Mouse (Mus musculus) CH12.LX (cell line): ENCODE measurements at regions not wholly inside any gene's neighbourhood (a gene's known extent, or its start where the extent isn't known, plus 50 kb on each side); places are given as distances from the start of the nearest gene placed in this dataset.

ENCODE experiments used
- DNase-seq: peaks from one replicate; pipeline ENCODE4 v3.0.0-alpha.2; 2013; ENCODE audit errors: extremely low read depth
- H3K27ac ChIP-seq: 2 replicates; pipeline ENCODE4 v1.5.1; 2012; ENCODE audit warnings: low read depth, mild to moderate bottlenecking, control low read depth, moderate library complexity; ENCODE audit not compliant: insufficient read depth
- H3K27me3 ChIP-seq: replicated peaks from 2 replicates; pipeline ENCODE3; 2012; ENCODE audit warnings: inconsistent platforms
- H3K36me3 ChIP-seq, 2 experiments: replicated peaks in 1 of 2; 2 replicates each; pipeline versions ENCODE3 to v1.6.1; 2012; ENCODE audit warnings: inconsistent platforms in 1 of 2, low read length in 1 of 2, mild to moderate bottlenecking in 1 of 2, mixed read lengths in 1 of 2, moderate library complexity in 1 of 2; ENCODE audit not compliant: control insufficient read depth in 1 of 2, insufficient read depth in 1 of 2
- H3K4me1 ChIP-seq, 2 experiments: 2 replicates each; pipeline ENCODE4 v1.6.1; 2012; ENCODE audit warnings: inconsistent platforms in 1 of 2, moderate library complexity in 1 of 2; ENCODE audit not compliant: insufficient read depth in 2 of 2, control insufficient read depth in 1 of 2
- H3K4me2 ChIP-seq: 2 replicates; pipeline ENCODE4 v1.6.1; 2012; ENCODE audit warnings: low read depth, mild to moderate bottlenecking, control low read depth; ENCODE audit not compliant: poor library complexity, insufficient read depth, severe bottlenecking
- H3K4me3 ChIP-seq, 3 experiments: fragments of 150-350 bp in 1 of 3; sonication (generic) in 1 of 3; replicated peaks in 1 of 3; 2 replicates each; pipeline versions ENCODE3 to v1.5.1; 2011 to 2012; ENCODE audit warnings: low read depth in 2 of 3, low read length in 2 of 3, mild to moderate bottlenecking in 2 of 3, moderate library complexity in 2 of 3, control low read depth in 1 of 3, improper control_type of control experiment in 1 of 3, inconsistent platforms in 1 of 3, mixed read lengths in 1 of 3; ENCODE audit not compliant: poor library complexity in 1 of 3
- H3K79me2 ChIP-seq: replicated peaks from 2 replicates; pipeline ENCODE4 v1.6.1; 2012; ENCODE audit warnings: mild to moderate bottlenecking, moderate library complexity; ENCODE audit not compliant: control insufficient read depth, poor library complexity, insufficient read depth, severe bottlenecking; ENCODE audit errors: extremely low read depth
- H3K9ac ChIP-seq: 2 replicates; pipeline ENCODE4 v1.6.1; 2012; ENCODE audit warnings: low read depth, mild to moderate bottlenecking, control low read depth, moderate library complexity; ENCODE audit not compliant: insufficient read depth
- H3K9me3 ChIP-seq: replicated peaks from 2 replicates; pipeline ENCODE3; 2012; ENCODE audit warnings: low read length, inconsistent platforms, mixed read lengths
- BHLHE40 ChIP-seq: IDR thresholded peaks from 2 replicates; pipeline ENCODE4 v1.6.1; 2011; ENCODE audit warnings: mild to moderate bottlenecking, low read depth, low read length, improper control_type of control experiment
- CHD2 ChIP-seq: IDR thresholded peaks from 2 replicates; pipeline ENCODE4 v1.6.1; 2011; ENCODE audit warnings: low read length, improper control_type of control experiment
- CTCF ChIP-seq, 2 experiments: IDR thresholded peaks in 1 of 2; conservative IDR thresholded peaks in 1 of 2; 2 replicates each; pipeline ENCODE4 v1.5.1; 2011 to 2012; ENCODE audit warnings: low read depth in 2 of 2, low read length in 2 of 2, improper control_type of control experiment in 1 of 2, inconsistent platforms in 1 of 2, mild to moderate bottlenecking in 1 of 2, moderate library complexity in 1 of 2
- E2F4 ChIP-seq: IDR thresholded peaks from 2 replicates; pipeline ENCODE4 v1.6.1; 2011; ENCODE audit warnings: low read depth, low read length, improper control_type of control experiment; ENCODE audit not compliant: insufficient replicate concordance
- ETS1 ChIP-seq: conservative IDR thresholded peaks from 2 replicates; pipeline ENCODE4 v1.6.1; 2012; ENCODE audit warnings: low read depth, mild to moderate bottlenecking, inconsistent platforms, low read length, improper control_type of control experiment, moderate library complexity
- JUN ChIP-seq: IDR thresholded peaks from 2 replicates; pipeline ENCODE4 v1.6.1; 2011; ENCODE audit warnings: low read depth, mild to moderate bottlenecking, low read length, improper control_type of control experiment, moderate library complexity; ENCODE audit not compliant: insufficient read depth
- MAFK ChIP-seq: IDR thresholded peaks from 2 replicates; pipeline ENCODE4 v1.6.1; 2011; ENCODE audit warnings: low read length, improper control_type of control experiment; ENCODE audit not compliant: insufficient replicate concordance
- MAX ChIP-seq: IDR thresholded peaks from 2 replicates; pipeline ENCODE4 v1.6.1; 2011; ENCODE audit warnings: low read length, improper control_type of control experiment
- MEF2A ChIP-seq: IDR thresholded peaks from 2 replicates; pipeline ENCODE4 v1.6.1; 2014; ENCODE audit warnings: low read depth, mild to moderate bottlenecking, inconsistent platforms, low read length, improper control_type of control experiment, borderline replicate concordance
- MYC ChIP-seq: IDR thresholded peaks from 2 replicates; pipeline ENCODE4 v1.6.1; 2011; ENCODE audit warnings: low read depth, mild to moderate bottlenecking, improper control_type of control experiment, low read length
- RCOR1 ChIP-seq: conservative IDR thresholded peaks from 2 replicates; pipeline ENCODE4 v1.6.1; 2012; ENCODE audit warnings: low read depth, mild to moderate bottlenecking, inconsistent platforms, low read length, improper control_type of control experiment
- SIN3A ChIP-seq: IDR thresholded peaks from 2 replicates; pipeline ENCODE4 v1.6.1; 2012; ENCODE audit warnings: low read length, improper control_type of control experiment, inconsistent platforms
- TCF12 ChIP-seq: IDR thresholded peaks from 2 replicates; pipeline ENCODE4 v1.6.1; 2014; ENCODE audit warnings: low read depth, mild to moderate bottlenecking, inconsistent platforms, low read length, improper control_type of control experiment
- UBTF ChIP-seq: IDR thresholded peaks from 2 replicates; pipeline ENCODE4 v1.6.1; 2012; ENCODE audit warnings: low read depth, mild to moderate bottlenecking, inconsistent platforms, low read length, improper control_type of control experiment, moderate library complexity
- USF1 ChIP-seq: IDR thresholded peaks from 2 replicates; pipeline ENCODE4 v1.6.1; 2014; ENCODE audit warnings: low read depth, mild to moderate bottlenecking, inconsistent platforms, low read length, improper control_type of control experiment
- USF2 ChIP-seq: conservative IDR thresholded peaks from 2 replicates; pipeline ENCODE4 v1.6.1; 2011; ENCODE audit warnings: low read depth, low read length, improper control_type of control experiment
- ZC3H11A ChIP-seq: IDR thresholded peaks from 2 replicates; pipeline ENCODE4 v1.6.1; 2012; ENCODE audit warnings: low read depth, mild to moderate bottlenecking, inconsistent platforms, low read length, improper control_type of control experiment
- dilution Hi-C: fragments of 300-500 bp; cut with MboI; formaldehyde crosslinking; loops from 2 replicates; pipeline ENCODE4 v1.14.3; 2020; ENCODE audit warnings: low sequenced_read_pairs; ENCODE audit not compliant: extremely low pct_unique_long_range_greater_than_20kb, extremely low pct_ligation_motif_present
- in situ Hi-C: fragments of 300-500 bp; cut with MboI; formaldehyde crosslinking; loops from 3 replicates; pipeline ENCODE4 v1.14.3; 2019; ENCODE audit warnings: low sequenced_read_pairs, low pct_ligation_motif_present, low pct_unique_long_range_greater_than_20kb, mixed read lengths

DNA sequence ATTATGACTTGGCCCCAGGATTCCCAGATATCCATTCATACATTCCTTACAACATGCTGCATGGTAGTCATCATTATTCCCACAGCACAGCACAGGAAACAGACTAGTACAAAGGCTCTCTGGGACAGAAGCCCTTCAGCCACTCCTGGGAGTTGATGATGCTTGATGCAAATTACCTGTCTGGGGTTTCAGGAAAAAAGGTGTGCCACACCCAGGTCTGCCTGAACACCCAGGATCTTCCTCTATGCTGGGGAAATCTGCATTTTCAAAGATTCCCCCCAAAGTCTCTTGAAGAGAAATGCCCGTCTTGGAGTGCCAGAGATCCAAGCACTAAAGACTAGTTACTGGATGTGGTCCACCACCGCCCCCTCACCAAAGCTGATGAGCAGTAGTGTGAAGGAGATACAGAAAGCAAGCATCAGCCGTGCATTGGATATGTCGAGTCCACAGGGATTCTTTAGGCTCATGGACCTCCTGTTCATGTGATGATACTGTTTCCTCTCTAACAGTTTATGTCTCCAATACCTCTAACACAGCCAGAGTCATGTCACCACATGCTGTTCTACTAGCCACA is 117.2 kb downstream of the Zfp36l1 start:
- no peak overlapping the region for H3K9ac ChIP-seq
- no peak for TF ChIP-seq TCF12
- TF ChIP-seq E2F4: no peak
- no peak for TF ChIP-seq USF2
- TF ChIP-seq ETS1: no peak
- no peak for TF ChIP-seq JUN
- TF ChIP-seq CTCF (conservative IDR thresholded peaks at IDR 0.05 in 1 of 2, IDR thresholded peaks at IDR 0.05 in 1 of 2; ENCODE audit: low read depth in 2 of 2, low read length in 2 of 2): no peak
- no peak for TF ChIP-seq UBTF
- no peak for TF ChIP-seq ZC3H11A
- TF ChIP-seq BHLHE40: no peak
- no peak for TF ChIP-seq MEF2A
- TF ChIP-seq SIN3A: no peak
- TF ChIP-seq MAFK: no peak
- TF ChIP-seq USF1: no peak
- no peak for DNase-seq
- H3K36me3 ChIP-seq: no peaks in the 10 kb centered on the region
- H3K9me3 ChIP-seq: no peaks in the 10 kb centered on the region
- no peaks in the 10 kb centered on the region for H3K79me2 ChIP-seq
- no peaks in the 10 kb centered on the region for H3K27me3 ChIP-seq
- H3K4me3 ChIP-seq: no peak overlapping the region
- H3K4me2 ChIP-seq: no peak overlapping the region
- in situ Hi-C loops: no loop called here
- H3K4me1 ChIP-seq: peaks cover 66 to 91% of the 10 kb centered on the region in 2 experiments
- H3K27ac ChIP-seq: no peak overlapping the region
- dilution Hi-C loops: no loop called here

DNA sequence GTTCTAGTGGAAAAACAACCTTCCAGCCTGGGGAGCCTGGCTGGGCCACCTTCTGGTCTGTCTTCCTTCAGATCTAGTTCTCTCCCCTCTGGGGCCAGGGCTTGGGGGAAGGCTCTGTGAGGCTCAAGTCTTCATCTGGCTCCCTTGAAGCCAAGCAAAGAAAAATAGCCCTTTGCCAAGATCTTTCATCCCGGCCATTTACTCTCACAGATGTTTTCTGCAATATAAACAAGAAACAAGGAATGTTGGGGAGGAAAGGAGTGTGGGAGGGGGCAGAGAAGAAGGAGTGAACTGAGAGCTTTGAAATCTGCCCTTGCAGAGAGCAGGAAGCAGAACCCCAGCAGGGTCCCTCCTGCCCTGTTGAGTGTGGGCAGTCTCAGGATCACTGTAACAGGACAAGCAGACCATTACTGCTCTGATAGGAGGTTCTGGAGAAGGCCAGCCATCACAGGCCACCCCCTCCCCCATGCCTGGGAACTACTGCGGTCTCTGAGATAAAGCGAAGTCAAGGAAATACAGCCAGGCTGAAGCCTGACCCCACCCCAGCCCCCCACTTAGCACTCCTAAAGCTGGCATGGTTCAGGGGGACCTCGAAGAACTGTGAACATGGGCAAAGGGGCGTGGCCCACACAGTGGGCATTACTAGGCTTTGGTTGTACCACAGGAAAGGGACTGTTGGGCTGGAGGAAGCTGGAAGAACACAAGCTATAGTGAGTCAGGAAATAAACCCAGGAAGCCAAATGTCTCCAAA is 118.8 kb downstream of the Zfp36l1 start:
- Histone ChIP-seq H3K4me2 (no peak overlapping the region), H3K9me3 (no peaks in the 10 kb centered on the region), H3K36me3 (no peaks in the 10 kb centered on the region), H3K4me1 (peaks cover 64 to 89% of the 10 kb centered on the region in 2 experiments), H3K79me2 (no peaks in the 10 kb centered on the region), H3K27ac (peak overlapping the region; percentile 15; the same call in 1 of the 2 replicates), H3K27me3 (no peaks in the 10 kb centered on the region), H3K4me3 (no peak overlapping the region), H3K9ac (peak overlapping the region; percentile 4; the same call in 1 of the 2 replicates)
- no peak for DNase-seq
- dilution Hi-C loops: no loop called here
- in situ Hi-C loops: no loop called here
- TF ChIP-seq RCOR1 (no peak), MYC (no peak), CHD2 (0 out of 2 replicates have a peak, but pooled peaks have one; percentile 35), MAX (0 out of 2 replicates have a peak, but pooled peaks have one; percentile 14), ZC3H11A (no peak)
